Mouse (Mus musculus): ENCODE results near the gene Hopx. TPM values are rescaled to one million over a fixed set of nuclear protein-coding genes. Genes with fewer than 3 reads are reported as not detected.

Gene Hopx
- not detected in 2 replicates for polyA plus RNA-seq (2012)

DNA sequence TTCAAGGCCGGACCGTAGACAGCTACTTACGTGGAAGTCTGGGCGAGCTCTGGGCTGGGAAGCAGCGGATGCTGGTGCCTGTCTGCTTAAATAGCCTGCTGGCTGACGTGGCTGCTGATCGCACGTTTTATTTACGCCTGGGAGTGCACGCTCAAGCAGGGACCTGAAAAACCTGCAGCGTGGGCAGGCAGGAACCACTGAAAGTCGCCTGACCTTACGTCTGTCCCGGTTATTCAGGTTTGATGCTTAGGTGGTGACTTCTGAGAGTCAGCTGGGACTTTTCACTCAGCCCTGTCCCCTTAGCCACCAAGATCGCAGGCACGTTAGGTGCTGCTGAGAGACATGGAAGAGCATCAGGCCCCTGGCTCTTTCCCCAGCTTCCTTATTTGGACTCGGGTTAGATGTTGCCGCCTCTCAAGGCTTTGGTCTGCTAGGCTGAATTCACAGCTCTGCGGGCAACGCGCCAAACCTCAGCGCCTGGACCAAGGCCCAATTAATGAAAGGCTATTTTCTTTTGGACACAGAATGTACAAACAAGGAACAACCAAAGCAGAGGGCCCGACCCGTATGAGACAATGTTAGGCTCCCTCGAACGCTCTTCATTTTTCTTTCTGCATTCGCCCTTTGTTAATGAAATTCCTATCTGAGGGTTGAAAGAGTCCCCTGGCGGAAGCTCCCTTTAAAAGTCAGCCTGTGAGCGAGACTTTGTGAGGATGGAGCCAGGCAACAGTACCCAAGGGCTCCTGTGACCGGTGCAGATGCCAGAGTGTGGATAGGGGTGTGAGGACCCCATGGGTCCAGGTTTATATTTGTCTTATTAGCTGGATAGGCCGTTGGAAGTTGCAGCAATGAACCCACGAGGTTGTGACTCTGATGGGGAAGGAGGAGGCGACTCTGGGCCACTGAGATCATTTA lies at the start of gene Hopx:
Gene Hopx, minus strand, starts transcription at position 305 of the 915 bp plus-strand sequence.
- no peak for TF ChIP-seq GATA1 (IDR thresholded peaks at IDR 0.05; ENCODE audit: low read length)

DNA sequence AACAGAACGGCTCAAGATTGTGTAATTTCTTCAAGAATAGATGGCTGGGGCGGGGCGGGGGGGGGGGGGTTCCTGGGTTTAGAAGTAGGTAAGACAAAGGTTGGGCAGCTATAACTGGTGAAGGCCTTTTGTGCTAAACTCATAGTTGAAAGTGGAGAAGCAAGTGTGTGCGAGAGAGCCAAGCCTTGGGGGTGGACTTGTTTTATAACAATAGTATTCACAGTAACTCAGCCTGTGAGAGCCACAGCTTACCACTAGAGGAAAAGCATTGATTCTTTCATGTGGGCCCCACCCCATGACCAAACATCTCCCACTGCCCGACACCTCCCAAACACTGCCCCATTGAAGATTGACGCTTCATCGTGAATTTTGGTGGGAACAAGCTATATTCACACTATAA lies 48.7 kb upstream of the Hopx start:
- TF ChIP-seq GATA1 (IDR thresholded peaks at IDR 0.05; ENCODE audit: low read length): no peak

DNA sequence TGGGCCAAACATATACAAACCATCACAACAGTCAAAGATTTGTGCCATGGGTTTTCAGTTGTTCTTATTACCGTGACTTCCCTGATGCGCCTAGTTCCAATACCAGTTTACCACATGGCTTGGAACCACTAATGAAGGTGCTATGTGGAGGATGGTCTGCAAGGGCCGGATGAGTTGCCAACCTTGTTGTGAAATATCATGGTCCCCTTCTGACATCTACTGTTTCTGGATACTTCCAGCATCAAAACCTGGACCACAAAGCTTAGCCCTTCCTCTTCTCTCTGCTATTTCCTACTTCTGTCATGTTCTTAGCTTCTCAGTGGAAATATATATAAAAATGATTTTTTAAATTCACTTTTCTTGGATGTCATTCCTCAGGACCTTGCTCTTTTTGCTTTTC lies 47.6 kb upstream of the Hopx start:
- no peak for TF ChIP-seq GATA1 (IDR thresholded peaks at IDR 0.05; ENCODE audit: low read length)

DNA sequence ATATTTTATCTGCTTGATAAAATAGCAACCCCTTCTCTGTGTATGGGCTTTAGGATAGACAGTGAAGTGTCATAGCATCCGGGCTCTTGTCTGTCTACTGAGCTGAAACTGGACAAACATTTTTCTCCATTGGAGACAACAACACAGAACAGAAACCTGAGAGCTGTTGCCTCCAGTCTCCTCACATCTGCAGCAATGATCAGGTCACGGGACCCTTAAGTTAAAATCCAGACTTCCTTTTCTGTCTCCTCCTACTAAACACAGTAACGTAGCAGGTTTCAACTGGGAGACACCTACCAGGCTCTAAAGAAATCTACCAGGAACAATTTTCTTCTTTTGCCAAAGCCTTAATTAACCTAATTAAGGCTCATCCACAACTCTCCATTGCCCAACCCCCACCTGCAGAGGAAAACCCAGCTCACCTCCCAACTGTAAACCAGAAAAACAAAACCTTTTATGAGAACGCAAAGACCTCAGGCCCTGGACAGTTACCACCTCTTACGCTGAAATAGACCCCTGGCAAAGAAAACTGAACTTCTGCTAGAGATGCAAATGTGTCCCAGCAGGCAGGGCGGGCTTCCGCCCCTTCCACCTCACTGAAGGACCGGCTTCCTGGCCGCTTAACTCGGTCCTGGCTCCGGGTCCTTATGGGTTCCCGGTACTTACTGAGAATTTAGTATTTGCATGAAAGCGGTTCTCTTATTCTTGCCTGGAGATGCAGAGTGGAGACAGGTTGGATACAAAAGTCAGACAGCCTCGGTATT lies 43.0 kb upstream of the Hopx start:
- no peak for TF ChIP-seq GATA1 (IDR thresholded peaks at IDR 0.05; ENCODE audit: low read length)

DNA sequence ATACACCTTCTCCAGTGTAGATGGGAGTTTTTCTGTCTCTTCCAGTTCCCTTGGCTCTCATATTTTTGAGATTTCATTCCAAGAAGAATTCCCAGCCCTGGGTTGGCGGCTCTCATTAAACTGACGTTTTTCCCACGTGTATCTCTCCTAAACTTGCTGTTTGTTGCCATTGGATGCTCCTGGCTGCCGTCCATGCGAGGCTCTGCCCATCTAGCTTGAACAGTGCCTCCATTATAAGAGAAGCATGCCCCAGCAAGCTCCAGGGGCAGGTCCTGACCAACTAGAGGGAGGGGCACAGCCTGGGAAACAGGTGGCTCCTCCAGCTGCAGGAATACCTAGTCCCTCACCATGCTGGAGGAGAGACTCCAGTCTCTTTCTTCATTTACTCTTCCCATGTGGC lies 42.0 kb upstream of the Hopx start:
- TF ChIP-seq GATA1 (IDR thresholded peaks at IDR 0.05; ENCODE audit: low read length): no peak

DNA sequence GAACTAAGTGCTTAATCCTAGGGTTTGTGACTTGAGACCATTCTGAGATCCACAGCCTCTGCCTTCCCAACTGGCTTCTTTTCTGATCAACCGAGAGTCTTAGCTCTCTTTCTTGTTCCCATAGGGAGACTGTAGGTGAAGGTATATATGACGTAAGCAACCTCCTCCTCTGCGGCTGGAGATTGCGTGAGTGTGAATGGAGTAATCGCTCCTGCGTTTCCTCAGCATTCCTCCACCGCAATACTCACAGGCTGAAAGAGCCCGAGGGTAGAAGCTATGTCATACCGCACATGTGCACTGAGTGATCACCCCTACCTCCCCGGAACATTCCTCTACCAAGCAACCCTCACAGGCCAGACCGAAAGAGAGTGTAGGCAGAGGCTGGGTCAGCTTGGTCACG lies 40.6 kb upstream of the Hopx start:
- TF ChIP-seq GATA1 (IDR thresholded peaks at IDR 0.05; ENCODE audit: low read length): no peak

DNA sequence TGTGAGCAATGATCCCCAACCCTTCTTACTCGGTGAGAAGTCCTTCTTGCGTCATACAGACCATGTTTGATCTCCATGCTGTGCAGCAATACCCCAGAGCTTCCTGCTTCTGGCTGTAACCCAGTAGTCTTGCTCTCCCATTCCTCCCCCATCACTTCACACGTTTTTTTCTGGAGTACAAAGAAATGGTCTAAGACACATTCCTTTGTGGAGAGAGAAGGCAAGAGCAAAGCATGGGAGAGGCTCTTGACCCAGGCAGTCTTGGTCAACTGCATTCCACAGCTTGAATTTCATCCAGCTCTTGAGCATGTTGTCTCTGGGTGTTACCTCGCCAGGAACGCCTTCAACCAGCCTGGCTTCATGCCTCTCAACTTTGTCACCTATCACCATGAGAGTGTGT lies 39.9 kb upstream of the Hopx start:
- no peak for TF ChIP-seq GATA1 (IDR thresholded peaks at IDR 0.05; ENCODE audit: low read length)

DNA sequence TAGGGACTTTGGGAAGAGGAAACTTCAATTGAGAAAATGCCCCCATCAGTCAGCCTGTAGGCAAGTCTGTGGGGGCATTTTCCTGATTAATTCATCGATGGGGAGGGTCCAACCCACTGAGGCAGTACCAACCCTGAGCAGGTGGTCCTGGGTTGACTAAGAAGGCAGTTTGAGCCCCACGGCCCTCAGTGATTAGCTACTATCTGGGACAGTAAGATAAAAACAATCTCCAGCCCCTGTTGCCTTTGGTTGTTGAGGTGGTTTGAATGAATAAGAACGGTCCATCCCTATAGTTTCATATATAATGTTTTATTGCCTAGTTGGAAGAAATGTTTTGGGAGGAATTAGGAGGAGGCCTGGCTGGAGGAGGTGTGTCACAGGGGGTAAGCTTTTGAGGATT lies 36.8 kb upstream of the Hopx start:
- no peak for TF ChIP-seq GATA1 (IDR thresholded peaks at IDR 0.05; ENCODE audit: low read length)

DNA sequence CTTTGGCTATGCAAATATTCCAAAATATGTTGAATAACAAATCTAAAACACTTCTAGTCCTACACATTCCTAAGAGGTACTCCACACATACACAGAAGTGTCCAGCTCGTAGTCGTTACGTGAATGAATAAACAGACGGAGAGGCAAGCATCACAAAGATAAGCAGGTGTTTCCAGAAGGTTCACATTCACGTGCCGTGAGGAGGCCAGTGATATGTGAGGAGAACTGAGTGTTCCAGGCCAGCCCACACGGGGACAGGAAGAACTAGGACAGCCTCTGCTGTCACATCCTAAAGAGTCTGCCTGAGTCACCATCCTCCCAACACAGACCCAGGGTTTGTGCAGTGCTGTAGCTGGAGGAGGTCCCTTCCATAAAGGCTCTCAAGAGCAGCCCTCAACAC lies 36.2 kb upstream of the Hopx start:
- no peak for TF ChIP-seq GATA1 (IDR thresholded peaks at IDR 0.05; ENCODE audit: low read length)

DNA sequence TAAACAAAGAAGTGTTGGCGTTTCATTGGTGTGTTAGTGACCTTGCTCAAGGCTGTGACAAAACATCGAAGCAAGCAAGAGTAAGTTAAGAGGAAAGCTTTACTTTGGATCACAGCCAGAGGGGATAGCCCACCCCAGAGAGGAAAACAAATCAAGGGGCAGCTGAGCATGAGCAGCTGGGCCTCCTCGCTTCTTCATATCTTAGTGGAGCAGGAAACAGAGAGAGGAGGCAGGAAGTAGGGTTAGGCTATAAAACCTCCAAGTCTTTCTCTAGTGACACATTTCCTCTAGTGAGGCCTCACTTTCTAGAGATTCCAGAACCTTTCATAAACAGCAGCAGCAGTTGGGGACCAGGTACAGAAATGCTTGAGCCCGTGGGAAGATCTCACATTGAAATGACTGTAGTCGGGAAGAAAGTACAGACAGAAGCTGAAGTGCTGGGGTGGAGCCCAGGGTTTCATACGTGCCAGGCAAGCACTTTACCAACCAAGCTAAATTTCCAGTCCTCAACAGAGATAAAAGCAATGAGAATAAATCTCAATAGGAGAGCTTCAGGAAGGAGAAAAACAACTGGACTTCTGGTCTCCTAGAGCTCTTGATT lies 33.2 kb upstream of the Hopx start:
- TF ChIP-seq GATA1 (IDR thresholded peaks at IDR 0.05; ENCODE audit: low read length): no peak

DNA sequence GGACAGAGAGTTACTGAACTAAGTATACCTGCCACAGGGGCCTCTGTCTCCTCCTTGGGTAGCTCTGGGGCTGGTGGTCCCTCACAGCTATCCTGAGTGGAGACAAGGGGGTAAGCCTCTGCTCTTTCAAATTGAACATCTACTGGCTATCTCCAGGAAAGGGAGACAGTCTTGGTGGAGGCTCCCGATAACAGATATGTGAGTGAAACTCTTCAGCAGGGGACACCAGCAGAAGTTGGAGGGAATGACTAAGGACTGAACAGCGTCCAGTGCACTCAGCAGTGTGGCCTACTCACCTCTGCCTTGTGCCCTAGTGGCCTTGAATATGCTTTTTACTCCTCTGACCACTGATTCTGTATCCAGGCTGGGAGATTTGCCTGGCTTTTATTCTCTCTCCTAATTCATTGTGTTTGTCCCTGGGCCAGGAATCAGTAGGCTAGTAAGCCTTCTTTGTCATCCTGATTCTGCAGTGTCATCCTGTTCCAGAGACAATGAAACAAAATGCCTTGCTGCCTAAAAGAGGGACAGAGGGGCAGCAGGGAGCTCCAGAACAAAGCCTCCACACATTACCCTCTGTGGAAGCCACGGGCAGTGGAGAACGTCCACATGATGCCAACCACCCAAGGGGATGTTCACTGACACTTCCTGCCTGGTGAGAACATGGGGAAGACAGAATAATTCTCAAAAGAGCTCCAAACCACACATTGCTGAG lies 31.7 kb upstream of the Hopx start:
- no peak for TF ChIP-seq GATA1 (IDR thresholded peaks at IDR 0.05; ENCODE audit: low read length)

DNA sequence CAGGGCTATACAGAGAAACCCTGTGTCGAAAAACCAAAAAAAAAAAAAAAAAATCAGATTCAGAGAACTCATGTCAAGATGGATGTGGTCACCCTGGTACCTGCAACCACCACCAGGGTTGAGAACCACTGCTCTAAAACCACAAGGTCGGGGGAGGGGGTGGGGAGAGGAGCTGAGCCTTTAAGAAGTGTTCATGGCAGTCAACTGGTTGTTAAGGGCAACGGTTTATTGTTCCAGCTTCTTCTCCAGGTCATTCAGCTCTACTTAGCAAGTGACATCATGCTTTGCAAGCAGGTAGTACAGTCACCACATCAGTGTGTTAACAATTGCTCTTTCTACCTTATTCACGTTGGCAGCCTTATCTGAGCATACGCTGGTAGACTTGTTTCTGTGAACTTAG lies 29.7 kb upstream of the Hopx start:
- TF ChIP-seq GATA1 (IDR thresholded peaks at IDR 0.05; ENCODE audit: low read length): no peak

DNA sequence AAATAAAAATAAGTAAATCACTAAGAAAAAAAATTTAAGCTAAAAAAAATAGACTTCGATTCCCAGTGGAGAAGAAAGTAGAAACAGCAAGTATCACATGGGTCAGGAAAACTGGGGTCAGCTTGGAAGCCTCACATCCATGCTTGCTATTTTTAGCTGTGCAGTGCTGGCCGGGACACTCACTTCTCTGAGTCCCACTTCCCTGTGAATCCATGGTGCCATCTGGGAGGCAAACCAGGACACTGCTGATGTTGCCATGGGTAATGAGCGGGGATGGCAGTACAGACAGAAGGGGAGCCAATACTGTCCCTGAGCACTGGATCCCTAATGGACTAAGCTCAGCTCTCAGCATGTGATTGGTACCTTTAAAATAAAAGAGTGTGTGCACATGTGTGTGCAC lies 28.2 kb upstream of the Hopx start:
- TF ChIP-seq GATA1 (IDR thresholded peaks at IDR 0.05; ENCODE audit: low read length): no peak

DNA sequence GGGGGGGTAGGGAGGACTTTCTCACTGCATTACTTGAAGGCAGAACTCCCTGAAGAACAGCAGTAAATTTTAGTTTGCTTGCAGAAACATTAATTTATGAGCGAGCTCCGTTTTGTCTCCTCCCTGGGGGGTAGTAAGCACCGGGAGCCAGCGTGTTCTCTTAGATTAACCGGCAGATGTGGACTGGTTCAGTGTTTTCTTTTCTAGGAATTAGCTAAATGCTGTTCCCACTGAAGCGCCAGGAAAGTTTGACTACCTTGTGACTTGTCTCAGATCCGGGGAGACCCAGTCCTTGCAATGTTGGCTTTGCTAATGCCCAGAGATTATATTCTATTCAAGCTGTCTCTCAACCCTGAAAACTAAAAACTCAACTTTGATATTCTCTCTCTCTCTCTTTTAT lies 26.4 kb upstream of the Hopx start:
- no peak for TF ChIP-seq GATA1 (IDR thresholded peaks at IDR 0.05; ENCODE audit: low read length)

DNA sequence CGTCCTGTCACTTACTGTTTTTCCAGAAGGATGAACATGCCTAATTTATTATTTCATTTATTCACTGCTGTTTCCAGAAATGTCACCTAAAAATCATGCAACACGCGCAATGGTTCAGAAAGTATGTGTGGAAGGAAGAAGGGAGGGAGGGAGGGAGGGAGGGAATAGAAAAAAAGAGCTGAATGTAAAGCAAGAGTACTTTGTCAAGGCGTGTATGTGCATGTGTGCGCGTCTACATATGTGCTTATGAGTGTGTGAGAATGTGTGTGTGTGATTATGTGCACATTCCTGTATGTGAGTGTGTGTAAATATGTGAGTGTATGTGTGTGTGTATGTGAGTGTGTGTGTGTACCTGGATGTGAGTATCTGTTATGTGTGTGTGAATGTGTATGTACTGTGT lies 25.9 kb upstream of the Hopx start:
- TF ChIP-seq GATA1 (IDR thresholded peaks at IDR 0.05; ENCODE audit: low read length): no peak

DNA sequence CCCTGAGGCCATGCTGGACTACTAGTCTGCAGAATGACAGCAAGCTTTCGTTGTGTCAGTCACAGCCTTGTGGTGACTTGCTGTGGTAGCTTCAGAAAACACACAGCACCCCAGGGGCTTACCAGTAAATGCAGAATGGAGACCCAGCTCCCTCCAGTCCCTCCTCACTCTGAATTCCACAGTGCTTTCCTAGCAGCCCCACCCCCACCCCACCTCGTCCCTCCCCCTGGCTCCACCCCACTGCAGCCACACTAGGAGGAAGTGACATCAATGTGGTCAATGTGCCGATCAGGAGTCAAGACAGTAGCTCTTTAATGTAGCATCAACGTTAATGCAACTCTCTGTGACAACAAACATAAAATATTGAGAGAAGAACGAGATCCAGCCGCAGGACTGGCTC lies 25.2 kb upstream of the Hopx start:
- no peak for TF ChIP-seq GATA1 (IDR thresholded peaks at IDR 0.05; ENCODE audit: low read length)

Data from G1E-ER4 (cell line).